Mouse (Mus musculus): ENCODE measurements around the gene Tmc4.

DNA sequence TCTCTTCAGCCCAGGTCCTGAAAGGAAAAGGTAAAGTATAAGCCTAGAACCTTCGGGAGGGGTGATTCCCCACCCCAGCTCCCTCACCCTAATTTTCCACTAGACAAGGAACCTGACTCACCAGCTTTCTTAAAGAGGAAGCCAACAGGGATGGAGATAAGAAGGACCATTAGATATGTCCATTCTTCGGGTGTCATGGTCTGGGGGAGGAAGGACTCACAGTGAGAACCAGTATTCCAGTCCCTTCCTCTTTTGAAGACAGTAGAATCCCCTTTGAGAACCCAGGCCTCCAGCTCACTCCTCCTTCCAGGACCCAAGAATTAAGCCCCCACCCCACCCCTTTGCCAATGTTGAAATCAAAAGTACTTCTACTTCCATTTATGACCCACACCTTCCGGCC, 14.6 kb upstream of the Tmc4 start:
- TF ChIP-seq CTCF (IDR thresholded peaks at IDR 0.05; ENCODE audit: low read depth, low read length) (no peak), POLR2A (IDR thresholded peaks at IDR 0.05; ENCODE audit: borderline replicate concordance, low read depth, low read length) (no peak)

Measured in bone marrow macrophage, adult 2 months (primary cell).